Mouse (Mus musculus): ENCODE measurements around the gene Pmepa1.

- TF ChIP-seq CTCF (IDR thresholded peaks at IDR 0.05) (no peak), EP300 (IDR thresholded peaks at IDR 0.05) (no peak)
Measured at GRCm38 (mm10) chr2:173308486-173308885, 32.2 kb upstream of the Pmepa1 start.

Data from lung, postnatal 0 days (tissue).